Mouse (Mus musculus) midbrain, embryonic 12.5 days (tissue): ENCODE measurements around the gene Gm20388. TPM values are rescaled to one million over a fixed set of nuclear protein-coding genes. Genes with fewer than 3 reads are reported as not detected.
A peak's percentile ranks its signal among the peaks of the same experiment; 100 is the strongest.

Experiments
- ATAC-seq: fragments of 200-750 bp; cut with Nextera tagmentation; 2 replicates; pipeline ENCODE4 v1.8.0; 2017; ENCODE audit warnings: low read depth, moderate TSS enrichment, moderate library complexity; ENCODE audit not compliant: low FRiP score
- H3K27ac ChIP-seq: fragments of 300-500 bp; sonication (generic); replicated peaks from 2 replicates; pipeline ENCODE4 v1.5.1; 2016; ENCODE audit warnings: mild to moderate bottlenecking
- H3K27me3 ChIP-seq: fragments of 300-500 bp; sonication (generic); 2 replicates; pipeline ENCODE4 v1.6.1; 2016; ENCODE audit warnings: mild to moderate bottlenecking
- H3K36me3 ChIP-seq: fragments of 300-500 bp; sonication (generic); 2 replicates; pipeline ENCODE4 v1.6.1; 2016
- H3K4me1 ChIP-seq: fragments of 300-500 bp; sonication (generic); 2 replicates; pipeline ENCODE4 v1.6.1; 2016
- H3K4me2 ChIP-seq: fragments of 300-500 bp; sonication (generic); replicated peaks from 2 replicates; pipeline ENCODE4 v1.6.1; 2016; ENCODE audit warnings: mild to moderate bottlenecking, moderate library complexity
- H3K4me3 ChIP-seq: fragments of 300-500 bp; sonication (generic); 2 replicates; pipeline ENCODE4 v1.5.1; 2016; ENCODE audit warnings: mild to moderate bottlenecking
- H3K9ac ChIP-seq: fragments of 300-500 bp; sonication (generic); replicated peaks from 2 replicates; pipeline ENCODE4 v1.6.1; 2016; ENCODE audit warnings: mild to moderate bottlenecking, moderate library complexity
- H3K9me3 ChIP-seq: fragments of 300-500 bp; sonication (generic); 2 replicates; pipeline ENCODE4 v1.6.1; 2016; ENCODE audit warnings: mild to moderate bottlenecking
- WGBS: fragments of 180-500 bp; shearing (Covaris S2); methylation state at CpG from one replicate; pipeline ENCODE4 v1.1.7; 2016; 5-methylcytosine and 5-hydroxymethylcytosine counted together
- polyA plus RNA-seq: library from polyadenylated mRNA; unstranded; fragments of >200 nt; fragmentation: Nextera tagmentation; extraction: Ambion mirVana; gene quantifications from 2 replicates; pipeline ENCODE4 v1.2.1, GENCODE M21; 2016

Gm20388 gene
- polyA plus RNA-seq, 1 experiment from 2014 or later, result not detected

DNA sequence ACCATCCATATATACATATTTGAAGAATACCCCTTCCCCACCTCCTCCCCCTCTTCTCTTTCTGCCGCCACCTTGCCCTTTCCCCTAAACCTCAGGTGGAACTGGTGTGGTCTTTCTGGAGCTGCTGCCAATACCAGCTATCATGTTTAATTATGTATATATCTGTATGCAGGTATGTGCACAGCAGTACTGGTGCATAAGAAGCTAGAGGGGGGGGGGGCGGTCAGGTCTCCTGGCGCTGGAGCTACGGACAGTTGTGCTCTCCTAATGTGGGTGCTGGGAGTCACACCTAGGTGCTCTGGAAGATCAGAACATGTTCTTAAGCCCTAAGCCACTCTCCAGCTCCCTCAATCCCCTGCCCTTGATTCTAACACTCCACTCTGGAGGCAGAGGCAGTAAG is 13.6 kb upstream of the Gm20388 start:
- no peak overlapping the region for H3K27ac ChIP-seq
- no peaks in the 10 kb centered on the region for H3K9me3 ChIP-seq
- no peak overlapping the region for H3K9ac ChIP-seq
- H3K27me3 ChIP-seq, result peaks cover 35% of the 10 kb centered on the region
- ATAC-seq, result no peak
- no peaks in the 10 kb centered on the region for H3K4me1 ChIP-seq
- H3K4me3 ChIP-seq, result no peak overlapping the region
- no peak overlapping the region for H3K4me2 ChIP-seq
- no peaks in the 10 kb centered on the region for H3K36me3 ChIP-seq
- WGBS, result 81% methylated on average over 4 of the region's 4 CpGs

DNA sequence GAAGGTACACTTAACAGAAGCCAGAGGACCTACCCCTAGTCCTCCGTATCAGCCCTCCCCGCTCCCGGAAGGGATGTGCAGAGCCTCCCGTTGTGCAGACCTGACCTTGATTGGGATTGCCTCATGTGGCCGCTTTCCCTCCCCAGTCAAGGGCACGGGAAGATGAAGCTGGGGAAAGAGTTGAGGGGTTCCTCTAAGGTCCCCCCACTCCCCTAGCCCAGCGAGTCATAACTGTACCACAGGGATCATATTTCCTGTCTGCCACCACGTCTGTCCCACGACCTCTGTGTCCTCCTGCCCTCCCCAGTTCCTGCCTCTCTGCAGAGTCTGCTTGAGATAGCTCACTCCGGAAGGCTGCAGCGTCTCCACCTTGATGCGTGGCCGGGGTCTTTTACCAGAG is 12.7 kb upstream of the Gm20388 start:
- Histone ChIP-seq H3K4me1 (no peaks in the 10 kb centered on the region), H3K27ac (no peak overlapping the region), H3K4me3 (no peak overlapping the region), H3K36me3 (no peaks in the 10 kb centered on the region), H3K4me2 (no peak overlapping the region), H3K27me3 (peaks cover 35% of the 10 kb centered on the region), H3K9ac (no peak overlapping the region), H3K9me3 (no peaks in the 10 kb centered on the region)
- no peak for ATAC-seq
- 39% methylated on average over 13 of the region's 13 CpGs for WGBS

DNA sequence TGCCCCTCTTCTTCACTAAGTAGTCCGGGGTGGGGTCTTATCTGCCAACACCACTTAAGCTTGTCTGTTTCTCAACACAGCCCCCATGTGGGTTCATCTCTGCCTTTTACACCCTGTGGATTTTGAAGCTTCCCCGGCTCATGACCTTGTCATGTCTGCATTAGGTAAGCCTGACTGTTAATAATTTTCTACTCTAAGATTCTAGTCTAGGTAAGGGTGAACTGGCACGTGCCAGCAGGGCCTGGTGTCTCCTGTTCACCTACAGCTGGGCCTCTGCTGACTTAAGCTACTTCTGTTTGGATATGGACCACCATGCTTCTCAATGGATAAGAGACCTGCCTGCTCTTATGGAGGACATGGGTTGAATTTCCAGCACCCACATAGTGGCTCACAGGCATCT is 9.3 kb upstream of the Gm20388 start:
- H3K4me1 ChIP-seq, result 0 out of 2 replicates have a peak, but pooled peaks cover 5% of the 10 kb centered on the region
- no peak overlapping the region for H3K4me3 ChIP-seq
- H3K9ac ChIP-seq, result no peak overlapping the region
- peaks cover 35% of the 10 kb centered on the region for H3K27me3 ChIP-seq
- ATAC-seq, result no peak
- H3K9me3 ChIP-seq, result no peaks in the 10 kb centered on the region
- H3K36me3 ChIP-seq, result no peaks in the 10 kb centered on the region
- WGBS, result 79% methylated on average over 3 of the region's 3 CpGs
- no peak overlapping the region for H3K27ac ChIP-seq
- H3K4me2 ChIP-seq, result no peak overlapping the region

DNA sequence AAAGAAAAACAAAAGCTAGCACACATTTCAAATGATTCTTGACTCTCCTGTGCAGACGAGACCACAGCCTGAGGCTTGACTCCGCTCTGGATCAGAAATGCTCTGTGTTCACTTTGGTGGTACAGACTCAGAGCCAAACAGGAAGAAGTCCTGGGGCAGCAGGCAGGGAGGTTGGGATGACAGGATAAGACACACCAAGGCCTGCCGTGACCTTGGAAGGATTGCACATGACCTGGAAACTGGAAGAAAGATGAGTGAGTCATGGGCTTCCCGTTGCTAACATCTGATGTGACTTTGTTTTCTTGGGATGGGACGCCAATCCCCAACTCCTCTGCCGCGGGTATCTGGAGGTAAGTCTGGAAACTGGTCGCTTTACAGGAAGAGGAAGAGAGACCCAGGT is 8.7 kb upstream of the Gm20388 start:
- no peaks in the 10 kb centered on the region for H3K9me3 ChIP-seq
- no peak for ATAC-seq
- 80% methylated on average over 8 of the region's 8 CpGs for WGBS

DNA sequence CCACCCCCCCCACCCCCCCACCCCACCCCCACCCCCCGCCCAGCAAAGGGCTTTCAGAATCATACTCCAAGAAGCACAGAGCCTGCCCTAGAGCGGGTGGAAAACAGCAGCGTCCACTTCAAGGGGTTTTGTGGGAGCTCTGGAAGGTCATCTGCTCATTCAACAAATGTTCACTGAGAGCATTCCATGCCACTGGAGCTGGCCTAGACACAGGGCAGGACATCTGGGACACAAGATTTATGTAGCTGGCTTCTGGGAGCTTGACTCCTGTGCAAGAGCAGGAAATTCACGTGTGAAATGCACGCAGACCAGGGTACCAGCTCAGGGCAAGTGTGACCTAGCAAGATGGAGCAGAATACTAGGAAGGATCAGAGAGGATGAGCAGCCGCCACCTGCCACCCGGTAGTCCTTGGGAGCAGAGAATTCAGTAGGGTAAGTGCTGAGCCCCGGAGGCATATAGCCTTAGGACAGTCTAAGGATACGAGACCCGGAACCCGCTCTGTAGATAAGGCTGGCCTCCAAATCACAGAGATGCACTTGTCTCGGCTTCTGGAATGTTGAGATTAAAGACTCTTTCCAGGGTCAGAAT is 6.2 kb upstream of the Gm20388 start:
- no peak for ATAC-seq
- no peaks in the 10 kb centered on the region for H3K9me3 ChIP-seq
- no peak overlapping the region for H3K9ac ChIP-seq
- no peak overlapping the region for H3K4me2 ChIP-seq
- H3K4me3 ChIP-seq, result no peak overlapping the region
- no peaks in the 10 kb centered on the region for H3K36me3 ChIP-seq
- H3K27ac ChIP-seq, result no peak overlapping the region
- peaks cover 8% of the 10 kb centered on the region for H3K27me3 ChIP-seq
- H3K4me1 ChIP-seq, result 0 out of 2 replicates have a peak, but pooled peaks cover 5% of the 10 kb centered on the region
- 63% methylated on average over 12 of the region's 12 CpGs for WGBS

More for the DNA sequence above, 8.7 kb upstream of the Gm20388 start:
- no peaks in the 10 kb centered on the region for H3K36me3 ChIP-seq
- peaks cover 33% of the 10 kb centered on the region for H3K27me3 ChIP-seq
- no peak overlapping the region for H3K27ac ChIP-seq
- no peak overlapping the region for H3K4me3 ChIP-seq
- H3K4me1 ChIP-seq, result 0 out of 2 replicates have a peak, but pooled peaks cover 5% of the 10 kb centered on the region
- no peak overlapping the region for H3K9ac ChIP-seq
- no peak overlapping the region for H3K4me2 ChIP-seq

DNA sequence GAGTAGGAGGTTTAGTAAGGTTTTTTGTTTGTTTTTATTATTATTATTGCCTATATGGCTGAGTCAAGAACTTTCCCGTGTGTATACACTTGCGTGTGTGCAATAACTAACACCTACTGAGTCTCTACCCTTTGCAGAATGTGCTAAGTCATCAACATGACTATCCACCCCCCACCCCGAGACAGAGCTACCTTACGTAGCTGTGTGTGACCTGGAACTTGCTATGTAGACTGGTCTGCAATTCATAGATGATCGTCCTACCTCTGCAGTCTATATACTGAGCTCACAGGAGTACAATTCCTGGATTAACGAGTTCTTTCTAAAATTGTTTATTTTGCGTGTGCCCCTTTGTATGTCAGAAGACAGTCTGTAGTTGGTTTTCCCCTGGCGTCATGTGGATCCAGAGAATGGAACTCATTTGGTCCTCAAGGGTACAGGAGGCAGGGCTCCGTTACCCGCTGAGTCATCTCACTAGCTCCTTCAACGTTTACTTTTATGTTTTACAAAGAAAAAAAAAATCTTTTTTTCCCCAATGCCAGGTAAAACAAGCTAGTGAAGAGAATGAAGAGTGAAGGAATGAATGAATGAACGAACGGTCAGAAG is 596 bp upstream of the Gm20388 start, which contains the start of gene Usp10:
Gene Usp10, plus strand, starts transcription at position 417 of the 603 bp plus-strand sequence.
- peaks cover 4% of the 10 kb centered on the region for H3K27me3 ChIP-seq
- H3K9ac ChIP-seq, result peak within 1 kb of the TSS; percentile 89
- WGBS, result 29% methylated on average over 13 of the region's 13 CpGs
- peak within 1 kb of the TSS; percentile 92 for H3K27ac ChIP-seq
- H3K36me3 ChIP-seq, result no peaks in the 10 kb centered on the region
- H3K4me2 ChIP-seq, result peak within 1 kb of the TSS; percentile 77
- H3K4me3 ChIP-seq, result peak within 1 kb of the TSS; percentile 77
- H3K9me3 ChIP-seq, result no peaks in the 10 kb centered on the region
- no peak for ATAC-seq
- H3K4me1 ChIP-seq, result peaks cover 39% of the 10 kb centered on the region

DNA sequence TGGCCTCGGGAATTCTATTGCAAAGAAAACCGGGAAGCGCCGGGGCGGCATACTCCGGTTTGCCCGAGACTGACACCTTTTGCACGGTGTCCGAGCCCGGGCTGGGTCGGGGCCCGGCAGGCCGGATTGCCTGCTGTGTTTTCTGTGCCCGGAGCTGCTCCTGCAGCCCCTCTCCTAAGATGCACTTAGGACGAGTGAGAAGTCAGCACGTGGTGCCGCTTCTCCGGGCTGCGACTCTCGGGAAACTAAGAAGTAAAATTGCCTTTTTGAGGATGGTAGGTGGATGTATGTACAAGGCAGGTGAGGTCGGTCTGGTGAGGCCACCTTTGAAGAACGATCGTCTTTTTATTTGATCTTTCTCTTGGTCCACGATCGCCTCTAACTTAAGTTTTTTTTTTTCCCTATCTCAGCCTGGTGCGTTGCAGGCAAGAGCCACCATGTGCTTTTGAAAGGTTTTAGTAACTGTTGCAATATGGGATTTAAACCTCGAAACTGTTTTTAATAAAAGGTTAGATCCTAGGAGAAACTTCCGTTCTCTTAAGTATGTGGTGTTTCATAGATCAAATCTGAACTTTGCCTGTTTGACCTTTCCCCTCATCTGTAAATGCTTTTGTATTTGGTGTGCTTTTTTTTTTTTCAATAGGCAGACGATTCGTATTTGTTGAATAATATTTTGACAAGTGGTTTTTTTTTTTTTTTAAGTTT is 769 bp downstream of the Gm20388 start:
- Histone ChIP-seq H3K27me3 (peaks cover 4% of the 10 kb centered on the region), H3K4me3 (peak overlapping the region; percentile 77), H3K4me2 (peak overlapping the region; percentile 77), H3K9ac (peak overlapping the region; percentile 89), H3K27ac (peak overlapping the region; percentile 92), H3K36me3 (no peaks in the 10 kb centered on the region), H3K9me3 (no peaks in the 10 kb centered on the region), H3K4me1 (peaks cover 47% of the 10 kb centered on the region)
- WGBS, result under 1% methylated on average over 30 of the region's 30 CpGs
- ATAC-seq, result peak; percentile 70

DNA sequence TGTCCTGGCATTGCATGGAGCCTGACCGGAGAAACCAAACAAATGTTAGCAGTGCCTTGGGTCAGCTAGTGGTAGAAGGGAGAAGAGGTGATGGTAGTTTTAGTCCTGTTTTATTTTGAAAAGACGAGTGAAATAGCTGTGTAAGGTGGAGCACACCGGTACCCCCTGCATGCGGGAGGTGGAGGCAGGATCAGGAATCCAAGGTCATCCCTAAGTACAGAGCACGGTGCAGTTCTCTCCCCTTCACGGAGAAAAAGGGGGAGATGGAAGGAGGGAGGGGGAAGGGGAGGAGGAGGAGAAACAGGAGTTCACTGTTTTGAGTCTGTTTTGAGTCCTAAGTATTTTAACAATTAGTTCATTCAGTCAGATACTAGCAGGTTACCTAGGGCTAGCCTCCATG is 2.0 kb downstream of the Gm20388 start:
- Histone ChIP-seq H3K9me3 (no peaks in the 10 kb centered on the region), H3K27me3 (peaks cover 4% of the 10 kb centered on the region), H3K9ac (peak overlapping the region; percentile 89; the same call in 1 of the 2 replicates), H3K4me3 (peak overlapping the region; percentile 77), H3K27ac (no peak overlapping the region), H3K36me3 (no peaks in the 10 kb centered on the region), H3K4me2 (peak overlapping the region; percentile 77), H3K4me1 (peaks cover 51% of the 10 kb centered on the region)
- ATAC-seq, result no peak
- 44% methylated on average over 6 of the region's 6 CpGs for WGBS

DNA sequence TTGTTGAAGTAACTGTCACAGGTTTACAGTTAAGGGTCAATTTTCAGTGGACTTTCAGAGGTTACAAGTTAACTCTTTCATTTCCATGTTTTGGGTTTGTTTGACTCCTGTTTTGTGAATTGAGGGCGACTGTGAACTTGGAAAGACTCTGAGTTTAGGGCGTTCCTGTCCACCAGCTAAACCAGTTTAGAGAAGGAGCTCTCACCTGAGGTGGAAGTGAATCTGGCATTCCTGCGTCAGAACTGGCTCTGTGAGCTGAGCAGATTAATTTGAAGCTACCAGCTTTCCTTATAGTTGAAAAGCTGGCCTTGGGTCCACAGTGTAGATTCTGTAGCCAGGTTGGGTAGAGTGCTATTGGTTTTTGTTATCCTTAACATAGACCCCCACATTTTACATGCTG is 2.5 kb downstream of the Gm20388 start:
- Histone ChIP-seq H3K4me2 (peak overlapping the region; percentile 77), H3K36me3 (0 out of 2 replicates have a peak, but pooled peaks cover 4% of the 10 kb centered on the region), H3K4me1 (peaks cover 51% of the 10 kb centered on the region), H3K27ac (no peak overlapping the region), H3K27me3 (peaks cover 4% of the 10 kb centered on the region), H3K4me3 (no peak overlapping the region), H3K9me3 (no peaks in the 10 kb centered on the region), H3K9ac (no peak overlapping the region)
- ATAC-seq, result no peak
- 80% methylated on average over 3 of the region's 3 CpGs for WGBS

DNA sequence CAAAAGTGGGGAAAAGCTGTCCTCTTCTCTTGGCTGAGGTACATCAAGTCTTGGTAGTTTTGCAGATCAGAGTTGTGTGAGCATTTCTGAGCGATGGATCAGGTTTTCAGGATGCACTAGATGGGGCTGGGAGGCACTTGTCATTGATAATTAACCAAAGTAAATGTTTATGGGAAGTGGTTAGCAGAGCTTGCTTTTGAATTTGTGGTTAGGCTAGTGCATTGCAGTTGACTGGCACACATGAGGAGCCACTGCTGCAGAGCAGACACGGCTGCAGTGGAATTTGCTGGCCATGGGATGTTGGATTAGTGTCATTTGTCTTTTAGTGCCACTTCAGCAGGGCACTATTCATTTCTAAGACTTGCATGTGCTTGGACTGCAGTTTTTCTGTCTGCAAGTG is 3.5 kb downstream of the Gm20388 start:
- no peak for ATAC-seq
- Histone ChIP-seq H3K27ac (no peak overlapping the region), H3K9ac (no peak overlapping the region), H3K36me3 (peaks cover 11% of the 10 kb centered on the region; the same call in 1 of the 2 replicates), H3K4me3 (no peak overlapping the region), H3K27me3 (peaks cover 4% of the 10 kb centered on the region; the same call in 1 of the 2 replicates), H3K4me2 (no peak overlapping the region), H3K4me1 (peaks cover 51% of the 10 kb centered on the region), H3K9me3 (no peaks in the 10 kb centered on the region)
- WGBS, result 61% methylated on average over 2 of the region's 2 CpGs

DNA sequence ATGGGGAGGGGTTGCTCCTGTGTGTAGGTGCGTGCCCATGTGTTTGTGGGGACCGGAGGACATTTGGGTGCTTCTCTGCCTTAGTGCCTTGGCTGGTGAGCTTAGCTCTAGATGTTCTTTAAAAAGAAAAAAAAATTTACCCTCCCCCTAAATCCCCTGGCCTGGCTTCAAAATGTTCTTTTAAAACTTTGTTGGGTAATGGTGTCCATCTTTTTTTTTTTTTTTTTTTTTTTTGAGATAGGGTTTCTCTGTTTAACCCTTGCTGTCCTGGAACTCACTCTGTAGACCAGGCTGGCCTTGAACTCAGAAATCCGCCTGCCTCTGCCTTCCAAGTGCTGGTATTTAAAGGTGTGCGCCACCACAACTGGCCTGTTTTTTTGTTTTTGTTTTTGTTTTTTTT is 4.7 kb downstream of the Gm20388 start:
- WGBS, result 91% methylated on average over 4 of the region's 4 CpGs
- Histone ChIP-seq H3K4me1 (peaks cover 46% of the 10 kb centered on the region), H3K27ac (no peak overlapping the region)

More for the DNA sequence above, 4.7 kb downstream of the Gm20388 start:
- Histone ChIP-seq H3K27me3 (no peaks in the 10 kb centered on the region), H3K9me3 (no peaks in the 10 kb centered on the region), H3K4me3 (no peak overlapping the region), H3K4me2 (no peak overlapping the region), H3K9ac (no peak overlapping the region), H3K36me3 (peaks cover 11% of the 10 kb centered on the region; the same call in 1 of the 2 replicates)
- ATAC-seq, result no peak
